Mouse (Mus musculus): ENCODE data around the gene Gm20695. TPM values are rescaled to one million over a fixed set of nuclear protein-coding genes. Genes with fewer than 3 reads are reported as not detected.
A peak's percentile ranks its signal among the peaks of the same experiment; 100 is the strongest.

Gm20695 gene
- polyA plus RNA-seq, 1 experiment from 2014 or later: 1.5 TPM

GRCm38 (mm10) chr16:3854437-3855182 is 29.8 kb upstream of the Gm20695 start:
- Histone ChIP-seq H3K27ac (replicated peaks) (no peak overlapping the region), H3K9me3 (no peaks in the 10 kb centered on the region), H3K36me3 (no peaks in the 10 kb centered on the region), H3K27me3 (replicated peaks) (no peaks in the 10 kb centered on the region), H3K4me2 (no peak overlapping the region), H3K4me3 (no peak overlapping the region), H3K9ac (no peak overlapping the region), H3K4me1 (no peaks in the 10 kb centered on the region)
- no peak for ATAC-seq (ENCODE audit: extremely low read depth, insufficient number of reproducible peaks, low FRiP score, low TSS enrichment)
- 65% methylated on average over 11 of the region's 11 CpGs for WGBS

- no peak overlapping the region for H3K4me3 ChIP-seq
- ATAC-seq (ENCODE audit: extremely low read depth, insufficient number of reproducible peaks, low FRiP score, low TSS enrichment): no peak
- no peak overlapping the region for H3K27ac ChIP-seq (replicated peaks)
- 80% methylated on average over 1 of the region's 1 CpGs for WGBS
- no peak overlapping the region for H3K4me2 ChIP-seq
- H3K4me1 ChIP-seq: no peaks in the 10 kb centered on the region
- H3K27me3 ChIP-seq (replicated peaks): no peaks in the 10 kb centered on the region
- H3K36me3 ChIP-seq: peaks cover 5% of the 10 kb centered on the region
- no peaks in the 10 kb centered on the region for H3K9me3 ChIP-seq
- no peak overlapping the region for H3K9ac ChIP-seq
Measured at GRCm38 (mm10) chr16:3855776-3856175, 28.7 kb upstream of the Gm20695 start.

GRCm38 (mm10) chr16:3859254-3859653 is 25.2 kb upstream of the Gm20695 start:
- no peaks in the 10 kb centered on the region for H3K4me1 ChIP-seq
- no peak overlapping the region for H3K4me3 ChIP-seq
- H3K9ac ChIP-seq: no peak overlapping the region
- no peak overlapping the region for H3K27ac ChIP-seq (replicated peaks)
- H3K27me3 ChIP-seq (replicated peaks): no peaks in the 10 kb centered on the region
- no peaks in the 10 kb centered on the region for H3K9me3 ChIP-seq
- peaks cover 30% of the 10 kb centered on the region for H3K36me3 ChIP-seq
- no peak overlapping the region for H3K4me2 ChIP-seq
- 84% methylated on average over 4 of the region's 4 CpGs for WGBS
- no peak for ATAC-seq (ENCODE audit: extremely low read depth, insufficient number of reproducible peaks, low FRiP score, low TSS enrichment)

GRCm38 (mm10) chr16:3871815-3872214 is 12.6 kb upstream of the Gm20695 start:
- H3K27ac ChIP-seq (replicated peaks): peak overlapping the region; percentile 64
- H3K9me3 ChIP-seq: no peaks in the 10 kb centered on the region
- peak overlapping the region; percentile 68 for H3K4me3 ChIP-seq
- H3K36me3 ChIP-seq: peaks cover 35% of the 10 kb centered on the region
- H3K9ac ChIP-seq: peak overlapping the region; percentile 89
- peaks cover 22% of the 10 kb centered on the region for H3K4me1 ChIP-seq
- H3K4me2 ChIP-seq: peak overlapping the region; percentile 94
- ATAC-seq (ENCODE audit: extremely low read depth, insufficient number of reproducible peaks, low FRiP score, low TSS enrichment): no peak
- no peaks in the 10 kb centered on the region for H3K27me3 ChIP-seq (replicated peaks)
- WGBS: 1% methylated on average over 16 of the region's 16 CpGs

GRCm38 (mm10) chr16:3872216-3873047 is 12.0 kb upstream of the Gm20695 start, which contains the start of gene Naa60:
TSS of gene Naa60 (plus strand) at chr16:3872375.
- WGBS: 5% methylated on average over 47 of the region's 47 CpGs
- peak within 1 kb of the TSS; percentile 64 for H3K27ac ChIP-seq (replicated peaks)
- H3K36me3 ChIP-seq: peaks cover 36% of the 10 kb centered on the region
- peak within 1 kb of the TSS; percentile 89 for H3K9ac ChIP-seq
- peaks cover 22% of the 10 kb centered on the region for H3K4me1 ChIP-seq
- H3K4me2 ChIP-seq: peak within 1 kb of the TSS; percentile 94
- no peaks in the 10 kb centered on the region for H3K9me3 ChIP-seq
- H3K4me3 ChIP-seq: peak within 1 kb of the TSS; percentile 68
- H3K27me3 ChIP-seq (replicated peaks): no peaks in the 10 kb centered on the region
- ATAC-seq (ENCODE audit: extremely low read depth, insufficient number of reproducible peaks, low FRiP score, low TSS enrichment): peak; percentile 96

GRCm38 (mm10) chr16:3876346-3876745 is 8.1 kb upstream of the Gm20695 start:
- WGBS: 94% methylated on average over 4 of the region's 4 CpGs
- H3K27me3 ChIP-seq (replicated peaks): no peaks in the 10 kb centered on the region
- H3K4me3 ChIP-seq: no peak overlapping the region
- peaks cover 19% of the 10 kb centered on the region for H3K4me1 ChIP-seq
- H3K27ac ChIP-seq (replicated peaks): no peak overlapping the region
- no peak for ATAC-seq (ENCODE audit: extremely low read depth, insufficient number of reproducible peaks, low FRiP score, low TSS enrichment)
- H3K4me2 ChIP-seq: no peak overlapping the region
- no peak overlapping the region for H3K9ac ChIP-seq
- H3K9me3 ChIP-seq: no peaks in the 10 kb centered on the region
- H3K36me3 ChIP-seq: peaks cover 39% of the 10 kb centered on the region

- WGBS: 5% methylated on average over 10 of the region's 10 CpGs
- ATAC-seq (ENCODE audit: extremely low read depth, insufficient number of reproducible peaks, low FRiP score, low TSS enrichment): no peak
- no peaks in the 10 kb centered on the region for H3K9me3 ChIP-seq
- peak overlapping the region; percentile 96 for H3K27ac ChIP-seq (replicated peaks)
- H3K4me1 ChIP-seq: peaks cover 25% of the 10 kb centered on the region
- H3K27me3 ChIP-seq (replicated peaks): no peaks in the 10 kb centered on the region
- H3K9ac ChIP-seq: peak overlapping the region; percentile 95
- H3K36me3 ChIP-seq: 0 out of 2 replicates have a peak, but pooled peaks cover 6% of the 10 kb centered on the region
- H3K4me3 ChIP-seq: peak overlapping the region; percentile 98
- H3K4me2 ChIP-seq: peak overlapping the region; percentile 85
Measured at GRCm38 (mm10) chr16:3885065-3885670, 720 bp downstream of the Gm20695 start.

GRCm38 (mm10) chr16:3891621-3892295 is 7.3 kb downstream of the Gm20695 start:
- H3K4me2 ChIP-seq: no peak overlapping the region
- 88% methylated on average over 14 of the region's 14 CpGs for WGBS

GRCm38 (mm10) chr16:3893739-3894138 is 9.3 kb downstream of the Gm20695 start:
- H3K36me3 ChIP-seq: peaks cover 38% of the 10 kb centered on the region
- peaks cover 16% of the 10 kb centered on the region for H3K4me1 ChIP-seq
- peak overlapping the region; percentile 13; the same call in 1 of the 2 replicates for H3K4me2 ChIP-seq
- WGBS: 38% methylated on average over 3 of the region's 3 CpGs
- H3K27me3 ChIP-seq (replicated peaks): no peaks in the 10 kb centered on the region
- no peak overlapping the region for H3K9ac ChIP-seq
- peak overlapping the region; percentile 77 for H3K27ac ChIP-seq (replicated peaks)
- no peaks in the 10 kb centered on the region for H3K9me3 ChIP-seq
- ATAC-seq (ENCODE audit: extremely low read depth, insufficient number of reproducible peaks, low FRiP score, low TSS enrichment): no peak; the same call in 1 of the 2 replicates
- H3K4me3 ChIP-seq: no peak overlapping the region

More at GRCm38 (mm10) chr16:3891621-3892295, 7.3 kb downstream of the Gm20695 start:
- ATAC-seq (ENCODE audit: extremely low read depth, insufficient number of reproducible peaks, low FRiP score, low TSS enrichment): no peak
- no peaks in the 10 kb centered on the region for H3K9me3 ChIP-seq
- no peak overlapping the region for H3K4me3 ChIP-seq
- H3K9ac ChIP-seq: no peak overlapping the region
- H3K36me3 ChIP-seq: peaks cover 18% of the 10 kb centered on the region
- no peak overlapping the region for H3K27ac ChIP-seq (replicated peaks)
- peaks cover 18% of the 10 kb centered on the region for H3K4me1 ChIP-seq
- H3K27me3 ChIP-seq (replicated peaks): no peaks in the 10 kb centered on the region

- Histone ChIP-seq H3K27me3 (replicated peaks) (no peaks in the 10 kb centered on the region), H3K27ac (replicated peaks) (peak overlapping the region; percentile 77), H3K9me3 (no peaks in the 10 kb centered on the region), H3K9ac (no peak overlapping the region), H3K4me1 (peaks cover 16% of the 10 kb centered on the region), H3K4me2 (peak overlapping the region; percentile 30), H3K4me3 (no peak overlapping the region), H3K36me3 (peaks cover 53% of the 10 kb centered on the region)
- no peak for ATAC-seq (ENCODE audit: extremely low read depth, insufficient number of reproducible peaks, low FRiP score, low TSS enrichment)
- WGBS: 71% methylated on average over 9 of the region's 9 CpGs
Measured at GRCm38 (mm10) chr16:3895173-3895792, 10.8 kb downstream of the Gm20695 start.
